Mouse (Mus musculus): ENCODE results near the gene Cdc42bpa.

The Cdc42bpa gene

GRCm38 (mm10) chr1:180166533-180166932 lies 206.3 kb downstream of the Cdc42bpa start:
- DNase-seq (ENCODE audit: low read depth), result no peak

DNA sequence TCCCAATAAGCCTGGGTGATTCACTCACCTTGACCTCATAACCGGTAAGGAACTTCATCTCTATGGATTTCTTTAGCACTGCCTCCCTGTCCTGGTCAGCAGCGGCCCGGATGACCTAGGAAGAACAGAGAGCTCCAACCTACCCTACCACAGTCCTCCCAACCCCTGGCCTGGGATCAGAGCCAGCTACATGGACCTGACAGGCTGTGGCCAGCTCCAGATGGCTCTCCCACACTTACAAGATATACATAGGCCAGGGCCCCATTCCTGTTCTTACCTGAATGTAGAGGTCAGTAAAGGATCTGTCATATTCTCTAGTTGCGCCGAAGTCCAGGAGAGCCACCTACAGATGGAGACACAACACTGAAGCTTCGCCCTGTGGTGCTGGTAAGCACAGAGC lies 208.0 kb downstream of the Cdc42bpa start:
- DNase-seq (ENCODE audit: low read depth), result no peak

DNA sequence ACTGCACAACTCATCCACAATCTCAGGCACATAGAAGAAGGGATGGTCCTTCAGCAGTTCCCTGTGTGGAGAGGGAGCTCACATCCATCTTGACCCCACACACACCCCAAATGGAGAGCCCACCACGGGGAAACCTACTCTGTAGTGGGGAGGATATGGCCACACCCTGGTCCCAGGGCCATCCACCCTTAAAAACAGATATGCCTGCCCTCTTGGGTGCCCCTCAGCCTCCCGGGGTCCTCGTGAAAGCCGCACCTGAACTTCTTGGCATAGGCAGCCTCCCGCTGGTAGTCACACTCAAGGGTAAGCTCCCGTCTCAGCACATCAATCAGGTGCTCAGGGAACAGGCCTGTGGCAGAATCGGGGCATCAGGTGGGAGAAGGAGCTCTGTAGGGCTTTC lies 208.9 kb downstream of the Cdc42bpa start:
- no peak for DNase-seq (ENCODE audit: low read depth)

GRCm38 (mm10) chr1:180170071-180170470 lies 209.8 kb downstream of the Cdc42bpa start:
- DNase-seq (ENCODE audit: low read depth), result no peak

DNA sequence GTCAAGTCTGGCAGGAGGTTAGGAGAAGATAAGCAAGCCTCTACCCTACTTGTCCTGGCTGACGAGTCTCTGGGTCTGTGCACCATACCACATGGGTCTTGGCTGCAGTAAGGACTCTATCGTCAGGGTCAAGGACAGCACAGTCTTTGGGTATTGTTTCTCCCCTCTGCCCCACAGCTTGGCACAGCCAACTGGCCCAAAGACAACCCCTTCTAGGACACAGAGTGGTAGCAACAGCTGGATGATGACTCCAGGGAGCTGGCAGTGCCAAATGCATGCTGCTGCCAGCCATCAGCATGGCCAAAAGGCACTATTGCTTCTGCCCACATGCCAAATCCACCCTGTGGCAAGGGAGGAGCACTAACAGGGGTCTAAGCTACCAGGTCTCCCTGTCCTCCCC lies 211.6 kb downstream of the Cdc42bpa start:
- no peak for DNase-seq (ENCODE audit: low read depth)

GRCm38 (mm10) chr1:180172600-180172999 lies 212.3 kb downstream of the Cdc42bpa start:
- no peak for DNase-seq (ENCODE audit: low read depth)

DNA sequence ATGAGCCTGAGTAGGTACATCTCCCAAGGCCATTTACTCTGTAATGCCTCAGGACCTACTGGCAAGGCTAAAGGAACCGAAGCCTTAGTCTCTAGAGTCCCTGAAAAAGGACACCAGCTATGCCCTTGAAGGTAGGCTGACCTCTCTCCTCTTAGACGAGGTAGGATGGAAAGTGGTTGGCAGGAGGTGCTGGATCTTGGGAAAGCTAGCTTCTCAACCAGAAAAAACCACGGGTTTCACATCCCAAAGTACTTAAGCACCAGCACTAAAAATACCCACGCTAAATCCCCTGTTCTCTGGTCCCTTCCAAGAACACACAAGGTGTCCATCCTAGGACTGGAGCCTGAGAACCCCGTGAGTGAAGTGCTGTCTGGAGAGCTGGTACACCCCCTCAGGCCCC lies 212.7 kb downstream of the Cdc42bpa start:
- no peak for DNase-seq (ENCODE audit: low read depth)

DNA sequence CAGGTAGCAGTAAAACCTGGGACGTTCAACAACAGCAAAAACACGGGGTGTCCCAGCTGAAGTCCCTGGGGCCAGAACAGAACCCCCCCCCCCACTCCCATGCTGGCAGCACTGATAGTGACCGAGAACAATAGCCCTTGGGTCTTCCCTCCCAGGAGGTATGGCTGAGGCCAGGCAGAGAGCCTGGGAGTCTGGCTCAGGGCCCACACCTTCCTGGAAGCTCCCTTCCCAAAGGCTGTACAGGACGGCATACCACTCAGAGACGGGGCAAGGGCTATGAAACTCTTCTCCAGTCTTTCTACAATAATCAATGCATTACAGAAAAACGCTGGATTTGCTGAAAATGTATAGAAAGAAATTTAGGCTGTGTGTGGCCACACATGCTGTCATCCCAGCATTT lies 214.4 kb downstream of the Cdc42bpa start:
- DNase-seq (ENCODE audit: low read depth), result no peak

DNA sequence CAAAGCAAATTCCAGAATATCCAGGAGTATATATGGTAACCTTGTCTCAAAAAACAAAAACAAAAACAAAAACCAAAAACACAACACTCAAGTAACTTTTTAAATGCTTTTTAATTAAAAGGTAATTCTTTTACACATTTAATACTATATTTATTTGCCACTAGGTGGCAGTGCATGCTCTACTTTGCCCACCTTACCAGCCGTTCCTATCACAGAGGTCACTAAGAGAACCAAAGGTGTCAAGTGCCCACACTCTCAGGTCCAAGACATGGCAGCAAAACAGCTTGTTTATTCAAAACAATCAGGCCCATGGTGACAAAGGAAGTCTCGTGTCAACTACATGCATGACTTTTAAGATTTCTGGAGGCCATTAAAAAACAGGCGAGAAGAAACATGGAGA lies 214.9 kb downstream of the Cdc42bpa start:
- peak; percentile 73 for DNase-seq (ENCODE audit: low read depth)

GRCm38 (mm10) chr1:180175635-180176034 lies 215.4 kb downstream of the Cdc42bpa start:
- DNase-seq (ENCODE audit: low read depth), result no peak

DNA sequence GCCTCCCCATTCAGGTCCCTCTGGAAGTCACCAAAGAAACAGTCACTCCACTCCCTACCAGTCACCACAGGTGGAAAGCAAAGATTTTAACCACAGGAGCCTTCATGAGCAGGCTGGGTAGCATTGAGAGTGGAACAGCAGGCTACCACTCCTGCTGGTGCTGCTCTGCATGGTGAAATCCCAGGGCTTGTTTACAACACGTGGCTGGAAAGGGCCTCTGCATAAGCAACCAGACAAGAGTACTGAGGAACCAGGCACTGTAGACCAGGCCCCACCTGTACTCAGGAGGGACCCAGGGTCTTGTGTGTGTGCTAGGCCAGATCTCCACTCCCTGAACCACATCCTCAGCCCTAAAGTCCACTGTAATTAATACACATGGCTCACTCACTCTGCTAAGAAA lies 216.5 kb downstream of the Cdc42bpa start:
- no peak for DNase-seq (ENCODE audit: low read depth)

DNA sequence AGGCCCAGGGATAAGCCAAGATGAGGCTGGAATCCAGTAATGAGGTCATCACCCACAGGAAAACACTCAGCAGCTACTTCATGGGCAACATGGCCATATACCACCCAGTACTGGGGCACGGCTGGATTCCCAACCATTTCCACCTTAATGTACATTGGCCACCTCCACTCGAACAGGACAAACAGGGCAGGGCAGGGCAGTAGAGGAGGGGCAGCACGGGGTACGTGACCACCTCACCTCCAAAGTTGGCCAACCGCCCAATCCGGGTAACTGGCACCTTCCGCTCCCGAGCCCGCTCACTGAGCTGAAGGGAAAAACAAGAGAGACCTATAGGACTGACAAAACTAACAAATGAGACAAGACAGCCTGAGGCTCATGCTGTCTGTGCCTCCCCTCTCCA lies 218.1 kb downstream of the Cdc42bpa start:
- no peak for DNase-seq (ENCODE audit: low read depth)

DNA sequence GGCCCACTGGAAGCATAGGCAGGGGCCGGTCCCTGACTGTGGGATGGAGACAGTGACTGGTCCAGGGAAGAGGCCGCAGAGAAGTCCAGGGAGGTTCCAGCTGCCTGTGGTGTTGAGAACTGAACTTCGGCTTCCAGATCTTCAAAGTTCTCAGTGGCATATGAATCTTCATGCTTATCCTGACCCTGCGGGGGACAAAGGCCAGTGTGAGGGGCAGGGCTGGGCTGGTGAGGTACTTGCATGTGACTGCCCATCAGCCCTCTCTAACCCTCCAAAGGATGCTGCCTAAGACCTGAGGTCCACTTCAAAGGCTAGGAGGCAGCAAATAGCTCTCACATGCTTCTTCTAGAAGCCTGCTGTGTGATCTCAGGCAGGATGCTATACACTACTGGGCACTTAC lies 218.8 kb downstream of the Cdc42bpa start:
- no peak for DNase-seq (ENCODE audit: low read depth)

DNA sequence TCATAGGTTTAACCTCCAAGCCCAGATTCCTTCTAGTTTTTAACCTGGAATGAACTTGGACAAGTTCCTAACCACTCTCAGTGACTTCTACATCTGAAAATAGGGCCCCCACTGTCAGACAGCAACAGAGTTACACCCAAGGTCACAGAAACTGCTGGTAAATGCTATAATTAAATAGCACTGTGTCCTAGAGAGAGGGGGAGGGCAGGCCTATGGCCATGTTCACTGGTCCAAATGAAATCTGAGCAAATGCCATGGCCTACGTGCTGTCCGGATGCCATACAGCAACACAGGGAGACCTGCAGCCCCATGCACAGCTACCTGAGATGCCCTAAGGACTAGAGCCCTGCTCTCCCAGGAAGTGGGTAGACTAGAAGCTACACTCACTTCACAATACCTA lies 219.6 kb downstream of the Cdc42bpa start:
- DNase-seq (ENCODE audit: low read depth), result no peak

DNA sequence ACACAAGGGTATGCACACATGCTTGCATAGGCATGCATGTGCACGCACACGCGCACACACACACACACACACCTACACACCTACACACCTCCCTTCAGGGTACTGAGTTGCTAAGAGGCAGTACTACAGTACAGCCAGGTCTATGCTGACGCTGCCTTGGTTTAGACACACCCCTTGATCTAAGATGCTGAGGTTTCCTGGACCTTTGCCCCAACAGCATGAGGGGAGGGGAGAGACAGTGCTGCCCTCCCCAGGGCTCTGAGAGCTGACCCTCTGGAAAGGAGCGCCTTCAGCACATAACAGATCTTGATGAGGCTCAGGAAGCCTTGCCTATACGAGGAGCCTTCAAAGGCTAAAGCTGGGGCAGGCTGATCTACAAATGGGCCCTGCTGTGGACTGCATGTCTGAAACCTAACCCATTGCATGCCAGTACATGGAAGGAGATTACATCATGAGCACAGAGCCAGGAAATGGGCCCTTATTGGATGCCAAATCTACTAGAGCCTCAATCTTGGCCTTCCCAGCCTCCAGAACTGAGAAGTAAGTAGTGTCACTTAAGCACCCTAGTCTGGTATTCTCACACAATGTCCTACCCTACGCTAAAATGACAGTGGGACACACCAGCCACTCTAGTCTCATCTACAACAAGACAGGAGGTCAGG lies 221.2 kb downstream of the Cdc42bpa start:
- no peak for DNase-seq (ENCODE audit: low read depth)

- DNase-seq (ENCODE audit: low read depth), result no peak
Measured at GRCm38 (mm10) chr1:180181966-180182319, 221.7 kb downstream of the Cdc42bpa start.

- DNase-seq (ENCODE audit: low read depth), result no peak
Measured at GRCm38 (mm10) chr1:180182731-180183130, 222.5 kb downstream of the Cdc42bpa start.

DNA sequence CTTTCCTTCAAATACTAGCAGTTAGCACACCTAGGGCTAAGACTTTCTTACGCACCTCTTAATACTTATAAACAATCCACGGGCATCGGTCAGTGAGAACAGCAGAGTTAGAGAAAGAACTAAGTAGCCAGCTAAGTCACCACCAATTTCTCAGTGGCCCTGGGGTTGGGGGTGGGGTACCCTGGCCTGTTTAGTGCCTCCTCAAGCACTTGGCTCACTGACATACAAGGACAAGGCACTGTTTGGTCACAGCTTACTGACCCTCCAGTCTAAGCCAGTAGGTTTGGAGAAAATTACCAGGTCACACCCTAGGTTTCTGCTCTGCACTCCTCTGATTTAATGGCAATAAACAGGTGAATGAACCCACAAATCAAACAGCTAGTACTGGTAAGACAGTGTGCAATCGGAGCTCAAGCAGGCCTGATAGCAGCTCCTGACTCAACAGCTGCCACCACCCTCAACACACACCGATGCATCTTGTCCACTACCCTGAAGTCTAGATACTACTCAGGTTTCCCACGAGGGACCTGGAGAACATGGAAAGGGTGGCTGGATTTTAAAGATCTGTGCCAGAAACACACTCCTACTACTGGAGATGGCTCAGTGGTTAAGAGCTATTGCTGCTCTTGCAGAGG lies 223.4 kb downstream of the Cdc42bpa start:
- no peak for DNase-seq (ENCODE audit: low read depth)

- DNase-seq (ENCODE audit: low read depth), result no peak
Measured at GRCm38 (mm10) chr1:180184768-180185167, 224.5 kb downstream of the Cdc42bpa start.

DNA sequence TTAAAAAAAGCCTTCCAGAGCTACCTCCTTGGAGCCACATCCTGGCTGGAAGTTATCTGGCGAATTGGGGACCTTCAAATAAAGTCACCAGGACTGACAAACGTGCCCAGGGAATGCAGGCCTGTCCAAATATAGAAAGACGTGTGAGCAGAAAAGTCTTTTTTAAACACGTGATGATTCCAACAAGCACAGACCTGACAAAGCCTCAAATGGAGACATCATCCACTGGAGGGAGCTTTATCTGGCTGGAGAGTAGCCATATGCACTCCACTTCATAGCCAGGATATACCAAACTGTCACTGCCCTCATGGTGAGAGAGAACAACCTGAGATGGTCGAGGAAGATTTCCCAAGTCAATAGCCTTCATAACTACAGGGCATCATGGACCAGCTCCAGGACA lies 225.6 kb downstream of the Cdc42bpa start:
- no peak for DNase-seq (ENCODE audit: low read depth)

DNA sequence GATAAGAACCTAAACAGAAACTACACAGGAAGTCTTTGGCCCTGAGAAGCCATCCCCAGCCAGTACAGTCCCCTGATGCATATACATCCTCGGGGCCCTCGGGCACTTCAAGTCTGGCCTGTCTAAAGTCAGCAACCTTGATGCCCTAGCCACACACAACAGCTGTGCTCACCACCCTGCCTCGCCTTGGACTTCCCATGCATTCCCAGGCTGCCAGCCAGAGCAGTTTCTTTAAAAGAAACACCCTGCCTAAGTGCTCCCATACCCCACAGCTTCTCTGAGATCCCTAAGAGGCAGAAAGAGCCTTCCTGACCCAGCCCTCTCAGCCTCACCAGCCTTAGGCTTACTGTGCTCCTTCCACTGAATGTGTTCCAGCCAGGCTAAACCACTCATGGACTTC lies 226.1 kb downstream of the Cdc42bpa start:
- no peak for DNase-seq (ENCODE audit: low read depth)

GRCm38 (mm10) chr1:180188951-180189350 lies 228.7 kb downstream of the Cdc42bpa start:
- no peak for DNase-seq (ENCODE audit: low read depth)

DNA sequence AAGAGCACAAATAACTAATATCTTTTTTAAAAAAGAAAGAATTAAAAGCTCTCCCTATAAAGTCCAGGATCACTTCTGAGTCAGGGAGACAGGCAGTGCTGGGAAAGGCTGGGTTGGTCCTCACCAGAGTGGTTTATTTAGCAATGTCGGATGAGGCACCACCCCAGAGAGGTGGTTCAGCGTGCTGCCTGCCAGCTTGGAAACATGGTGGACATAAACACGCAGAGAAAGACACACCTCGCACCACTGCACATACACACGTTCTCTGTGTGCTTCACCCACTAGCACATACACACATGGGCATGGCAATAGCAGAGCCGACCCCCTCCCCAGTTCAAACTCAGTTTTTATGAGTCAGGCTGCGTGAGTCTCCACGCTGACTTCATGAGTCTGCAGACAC lies 230.8 kb downstream of the Cdc42bpa start:
- DNase-seq (ENCODE audit: low read depth), result no peak

DNA sequence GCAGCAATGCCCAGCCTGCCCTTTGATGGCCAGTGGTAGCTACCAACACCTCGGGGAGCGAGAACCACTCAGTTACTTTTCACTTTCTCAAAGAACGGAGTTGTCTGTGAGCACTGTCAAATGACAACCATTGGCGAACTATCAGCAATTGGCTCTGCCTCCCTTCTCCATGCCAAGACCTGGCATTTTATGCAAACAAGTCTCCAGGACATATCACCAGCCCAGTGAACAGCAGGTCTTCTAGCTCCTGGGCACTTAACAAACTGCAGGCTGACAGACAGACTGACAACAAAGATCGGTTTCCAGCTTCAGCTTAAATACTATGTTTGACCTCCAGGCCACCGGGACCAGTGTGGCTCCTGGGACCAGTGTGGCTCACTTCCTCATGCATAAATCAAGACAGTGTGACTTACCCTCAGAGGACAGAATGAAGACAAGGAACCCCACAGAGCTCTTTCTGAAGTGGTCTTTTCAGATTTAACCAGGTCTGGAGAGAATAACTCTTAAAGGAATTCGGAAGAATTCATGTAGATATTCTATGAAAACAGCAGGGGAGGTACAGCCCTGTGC lies 231.5 kb downstream of the Cdc42bpa start:
- no peak for DNase-seq (ENCODE audit: low read depth)
